ENCODE assay signal across 11 mouse cellular contexts in genomic region chr9:51180621-51181020, GRCm38 (mm10). TPM values are rescaled to one million over a fixed set of nuclear protein-coding genes. Genes with fewer than 3 reads are reported as not detected.
A peak's percentile ranks its signal among the peaks of the same experiment; 100 is the strongest.
DNase-seq lines count a peak whose midpoint lies in the region; ATAC-seq and TF ChIP-seq lines count a peak whose summit lies in the region.
"Had no signal": no experiment of that assay in that cellular context is flagged by ENCODE, and none has a peak within 500 bp of the region (broad histone marks: within the 10 kb centered on the region; RNA-seq: fewer than 3 reads in every experiment).

No protein-coding gene starts in this region.

- H3K4me1 ChIP-seq in thymus, adult 2 months (replicated peaks; ENCODE audit: control insufficient read depth, insufficient read depth, low read length): peaks cover 34% of the 10 kb centered on the region

- DNase-seq in heart, adult 11 months: peak; percentile 90
- no peak for DNase-seq in heart, adult 8-10 months (ENCODE audit: low spot score)
- peak; percentile 70 for DNase-seq in cerebellum, adult 8-10 months
- peak; percentile 57 for DNase-seq in layer of hippocampus, adult 9-10 months (ENCODE audit: low spot score)
- DNase-seq in thymus, adult 2 months: no peak

- no peaks in the 10 kb centered on the region for H3K79me2 ChIP-seq in myocyte (ENCODE audit: control insufficient read depth, insufficient read depth)

- H3K27ac ChIP-seq in thymus, adult 2 months (ENCODE audit: control insufficient read depth, insufficient read depth, low read length): no peak overlapping the region
- H3K27ac ChIP-seq: kidney, postnatal 0 days had no signal

- no peak for ATAC-seq in monocyte, adult 5-6 weeks (replicated peaks; ENCODE audit: insufficient number of reproducible peaks, low FRiP score, low TSS enrichment, poor library complexity, severe bottlenecking)
- no peak for ATAC-seq in erythroid progenitor cell, adult 5-6 weeks (replicated peaks; ENCODE audit: low FRiP score, poor library complexity, severe bottlenecking)

- no peak overlapping the region for H3ac ChIP-seq in myocyte (ENCODE audit: control insufficient read depth, insufficient read length)

- no peak overlapping the region for H3K4me3 ChIP-seq in myocyte
- no peak overlapping the region for H3K4me3 ChIP-seq in thymus, adult 2 months (ENCODE audit: control insufficient read depth, insufficient read depth, low read length)

- H3K4me2 ChIP-seq in myocyte (ENCODE audit: low read depth): no peak overlapping the region

- no peak for TF ChIP-seq CTCF in thymus, adult 2 months (IDR thresholded peaks at IDR 0.05; ENCODE audit: borderline replicate concordance, control insufficient read depth, extremely low read depth, insufficient read depth, low read length, poor library complexity)

- no peaks in the 10 kb centered on the region for H3K27me3 ChIP-seq in myocyte (ENCODE audit: control insufficient read depth, insufficient read depth, insufficient read length)
- H3K27me3 ChIP-seq in thymus, adult 2 months (ENCODE audit: control insufficient read depth, insufficient read depth, low read length): no peaks in the 10 kb centered on the region

- H3K36me3 ChIP-seq in myocyte (ENCODE audit: control insufficient read depth, insufficient read depth): no peaks in the 10 kb centered on the region
- no peaks in the 10 kb centered on the region for H3K36me3 ChIP-seq in thymus, adult 2 months (ENCODE audit: control insufficient read depth, insufficient read depth, low read length)

- WGBS in thymus, adult 2 months: 45% methylated on average over 5 of the region's 5 CpGs

- no peak for TF ChIP-seq POLR2A in myocyte (IDR thresholded peaks at IDR 0.05; ENCODE audit: insufficient read length, low read depth)
- no peak for TF ChIP-seq POLR2A in thymus, adult 2 months (IDR thresholded peaks at IDR 0.05; ENCODE audit: control insufficient read depth, extremely low read depth, insufficient read depth, low read length, poor library complexity)

TF ChIP-seq in myocyte, 11 proteins besides CTCF, POLR2A, EP300 and RAD21:
- TF ChIP-seq CEBPB (IDR thresholded peaks at IDR 0.05; ENCODE audit: insufficient read depth, poor library complexity, severe bottlenecking) (0 out of 2 replicates have a peak, but pooled peaks have one; percentile 55), TCF3 (IDR thresholded peaks at IDR 0.05; ENCODE audit: insufficient read length, low read depth) (no peak), POLR2AphosphoS2 (IDR thresholded peaks at IDR 0.05; ENCODE audit: insufficient read length, low read depth) (no peak), MAX (IDR thresholded peaks at IDR 0.05; ENCODE audit: low read depth) (no peak), MYOG (IDR thresholded peaks at IDR 0.05; ENCODE audit: control insufficient read depth in 1 of 3, insufficient read depth in 1 of 3, insufficient read length in 2 of 3, low read depth in 2 of 3) (no peak), USF1 (IDR thresholded peaks at IDR 0.05; ENCODE audit: low read depth) (no peak), REST (IDR thresholded peaks at IDR 0.05; ENCODE audit: insufficient read depth, insufficient read length) (no peak), E2F4 (IDR thresholded peaks at IDR 0.05; ENCODE audit: insufficient read depth) (no peak), TCF12 (IDR thresholded peaks at IDR 0.05; ENCODE audit: insufficient read depth, poor library complexity, severe bottlenecking) (no peak), SRF (IDR thresholded peaks at IDR 0.05; ENCODE audit: control insufficient read depth, insufficient read length, low read depth) (no peak), MYOD1 (IDR thresholded peaks at IDR 0.05; ENCODE audit: control insufficient read depth in 1 of 3, insufficient read length in 2 of 3, low read depth in 2 of 3) (peak in 1 of 3 experiments; percentile 2)

RNA-seq across cellular contexts. Expression of gene Gm32742, which starts 15.3 kb away (rescaled TPM):
- not detected for total RNA-seq in heart, adult 8-10 months (2022)
- 0.22 TPM for polyA plus RNA-seq in myocyte (2012; fragmentation: generic; extraction: Trizol)
- total RNA-seq in monocyte, adult 5-6 weeks (2017): not detected in 3 replicates
- polyA plus RNA-seq in thymus, adult 2 months (2012; rRNA removed): 0.93 and 1.2 TPM in 2 replicates
- total RNA-seq in erythroid progenitor cell, adult 5-6 weeks (2015; ENCODE audit: low replicate concordance): not detected in 2 replicates
- not detected in 2 replicates for total RNA-seq in erythroid progenitor cell, adult 5-6 weeks (2017; ENCODE audit: low replicate concordance)
- polyA plus RNA-seq: embryonic facial prominence, embryonic 11.5 days; kidney, postnatal 0 days; neural tube, embryonic 14.5 days had no signal

RNA-seq across cellular contexts. Expression of gene Pou2af1, which starts 32.9 kb away (rescaled TPM):
- under 1 TPM; 0.25 to 0.63 (median 0.39) TPM for total RNA-seq in heart, adult 8-10 months (2022)
- polyA plus RNA-seq in myocyte (2012; fragmentation: generic; extraction: Trizol): 1.4 TPM
- total RNA-seq in monocyte, adult 5-6 weeks (2017): 31.5 to 46.5 TPM (median 42.8 TPM) in 3 replicates
- polyA plus RNA-seq in thymus, adult 2 months (2012; rRNA removed): 15.0 and 18.5 TPM in 2 replicates
- 21.6 and 52.4 TPM in 2 replicates for total RNA-seq in erythroid progenitor cell, adult 5-6 weeks (2015; ENCODE audit: low replicate concordance)
- total RNA-seq in erythroid progenitor cell, adult 5-6 weeks (2017; ENCODE audit: low replicate concordance): 13.1 and 18.0 TPM in 2 replicates
- polyA plus RNA-seq: embryonic facial prominence, embryonic 11.5 days; kidney, postnatal 0 days; neural tube, embryonic 14.5 days had no signal

Comparison
In these comparisons a context has a peak if more than half of its experiments do, and no peak if none do; other contexts are left out.
1. DNase-seq: peak in heart, adult 11 months (single experiment), cerebellum, adult 8-10 months (single experiment) and layer of hippocampus, adult 9-10 months (single experiment); none in heart, adult 8-10 months (single experiment) and thymus, adult 2 months (single experiment).
2. RNA of gene Pou2af1, which starts 32.9 kb away (total RNA-seq): 13.1 to 52.4 TPM in erythroid progenitor cell, adult 5-6 weeks and 31.5 to 46.5 TPM in monocyte, adult 5-6 weeks; 0.25 to 0.63 TPM in heart, adult 8-10 months; every median in the first group is over 4 times any median in the second.